Mouse (Mus musculus): ENCODE results near the gene Khdc3.
"Not testable (repeated sequence)": the region's sequence is repeated elsewhere in the genome, so short reads cannot be mapped to it uniquely, and the experiment has no call there.

Khdc3 gene

DNA sequence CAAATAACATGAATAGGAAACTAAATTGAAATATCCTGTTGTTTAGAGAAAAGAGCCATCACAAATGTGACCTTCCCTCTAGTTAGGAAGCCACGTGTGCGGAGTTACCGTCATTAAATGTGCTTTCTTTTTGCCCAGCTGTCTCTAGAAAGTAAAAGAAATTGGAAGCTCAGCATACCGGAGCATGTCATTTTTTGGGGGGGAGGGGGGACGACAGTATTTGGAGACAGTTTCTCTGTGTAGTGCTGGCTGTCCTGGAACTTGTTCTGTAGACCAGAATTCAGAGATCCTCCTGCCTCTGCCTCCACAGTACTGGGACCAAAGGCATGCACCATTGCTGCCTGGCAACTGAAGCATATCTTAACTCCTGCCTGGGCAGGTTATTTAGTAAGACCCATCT lies at the start of gene Khdc3:
Gene Khdc3 (plus strand): TSS at position 301 of the 400 bp plus-strand sequence.
- DNase-seq (ENCODE audit: low spot score in 2 of 2): no peak

DNA sequence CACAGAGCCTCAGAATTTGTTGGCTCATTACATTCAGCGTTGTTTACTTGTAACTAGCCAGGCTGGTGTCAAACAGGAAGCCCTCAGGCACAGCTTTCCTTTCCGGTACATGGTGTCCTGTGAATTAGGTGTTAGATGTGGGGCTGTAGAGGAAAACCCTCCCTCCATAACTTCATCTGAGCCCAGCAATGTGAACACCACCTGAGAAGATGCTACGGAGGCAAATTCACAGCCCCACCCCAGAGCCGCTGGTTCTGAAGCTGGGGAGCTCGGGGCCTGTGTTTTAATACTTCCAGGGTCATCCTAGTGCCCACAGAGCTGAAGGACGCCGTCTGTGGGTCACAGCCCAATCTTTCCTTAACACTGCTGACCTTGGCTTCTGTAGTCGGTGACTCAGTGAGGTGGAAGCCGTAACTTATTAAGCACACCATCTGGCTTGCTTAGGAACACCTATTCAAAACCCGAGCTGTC lies 46.2 kb upstream of the Khdc3 start:
- DNase-seq (ENCODE audit: low spot score in 2 of 2): no peak

DNA sequence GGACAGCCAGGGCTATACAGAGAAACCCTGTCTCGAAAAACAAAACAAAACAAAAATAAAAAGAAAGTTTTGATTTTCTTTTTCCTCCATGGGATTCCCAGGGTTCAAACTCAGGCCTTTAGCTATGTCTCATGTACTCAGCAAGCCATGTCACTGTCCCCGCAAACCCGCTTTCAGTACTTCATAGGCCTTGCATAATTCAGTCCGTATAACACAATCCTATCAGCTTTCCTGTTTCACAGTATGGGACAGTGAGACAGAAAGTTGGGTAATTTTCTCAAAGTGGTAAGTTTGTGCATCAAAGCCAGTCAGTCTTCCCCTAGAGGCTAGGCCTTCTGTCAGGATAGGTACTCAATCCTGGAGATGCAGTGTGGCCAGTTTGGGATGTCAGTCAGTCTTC lies 42.4 kb upstream of the Khdc3 start:
- no peak for DNase-seq (ENCODE audit: low spot score in 2 of 2)

DNA sequence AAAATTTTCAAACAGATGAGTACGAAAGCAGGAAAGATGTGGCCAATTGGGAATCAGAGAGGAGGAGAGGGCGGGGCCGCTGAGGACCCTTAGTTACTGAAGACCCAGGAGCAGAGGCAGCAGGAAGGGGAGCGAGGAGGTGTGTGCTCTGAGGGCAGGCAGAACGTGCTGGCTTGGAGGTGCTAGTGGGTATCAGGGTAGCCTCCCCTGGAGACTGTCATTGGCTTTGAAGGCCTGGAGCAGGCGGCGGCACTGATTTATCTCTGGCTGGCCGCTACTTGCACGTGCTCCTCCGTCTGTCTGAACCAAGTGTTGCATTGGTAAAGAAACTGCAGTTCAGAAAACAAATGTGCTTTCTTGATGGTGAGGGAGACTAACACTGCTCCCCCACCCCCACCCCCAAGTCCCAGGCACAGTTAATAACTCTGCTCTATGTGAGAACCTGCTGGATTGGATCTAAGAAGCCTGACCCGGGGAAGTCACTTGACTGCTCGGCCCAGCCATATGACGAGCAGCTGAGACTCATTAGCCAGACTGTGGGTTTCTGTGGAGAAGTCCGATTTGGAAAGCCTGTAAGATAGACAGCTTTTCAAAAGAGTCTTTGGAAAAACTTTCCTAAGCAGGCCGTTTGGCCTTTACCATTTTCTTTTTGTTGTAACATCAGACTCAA lies 37.9 kb upstream of the Khdc3 start:
- DNase-seq (ENCODE audit: low spot score in 2 of 2): no peak

DNA sequence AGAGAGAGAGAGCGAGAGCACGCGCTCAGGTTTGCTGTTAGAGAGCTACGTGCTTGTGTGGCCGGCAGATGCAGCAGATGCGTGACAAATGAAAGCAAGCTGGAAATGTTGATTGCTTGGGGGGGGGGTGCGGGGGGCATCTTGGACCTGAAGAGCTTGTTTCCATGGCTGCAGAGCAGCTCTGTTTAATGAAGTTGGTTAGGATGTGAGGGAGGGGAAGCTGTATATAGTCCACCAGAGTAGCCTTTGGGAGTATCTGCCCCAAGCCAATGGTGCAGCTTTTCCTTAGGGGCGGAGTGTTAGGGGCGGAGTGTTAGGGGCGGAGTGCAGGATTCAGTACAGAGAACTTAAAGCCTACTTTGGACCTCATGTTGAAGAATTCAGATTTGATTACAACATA lies 34.5 kb upstream of the Khdc3 start:
- DNase-seq (ENCODE audit: low spot score in 2 of 2): no peak

DNA sequence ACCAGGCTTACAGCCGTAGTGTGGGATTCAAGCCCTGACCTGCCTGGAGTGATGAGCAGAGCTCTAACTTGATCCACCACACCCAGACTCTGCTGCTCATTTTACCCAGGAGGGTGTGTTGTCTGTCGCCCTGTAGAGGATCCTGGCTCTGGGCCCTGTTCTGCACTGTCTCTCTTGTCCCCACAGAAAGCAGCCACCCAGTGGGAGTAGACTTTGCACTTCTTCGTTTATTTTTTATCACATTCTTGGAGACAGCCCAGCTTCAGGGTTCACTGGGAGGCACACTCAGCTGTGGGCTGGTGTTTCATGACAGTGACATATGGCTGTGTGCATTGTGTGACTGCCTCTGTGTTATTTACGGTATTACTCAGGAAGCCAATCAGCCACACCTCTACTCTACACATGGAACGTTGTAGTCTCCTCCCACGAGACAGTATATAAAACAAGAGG lies 33.4 kb upstream of the Khdc3 start:
- DNase-seq (ENCODE audit: low spot score in 2 of 2): peak; percentile 15 to 26

DNA sequence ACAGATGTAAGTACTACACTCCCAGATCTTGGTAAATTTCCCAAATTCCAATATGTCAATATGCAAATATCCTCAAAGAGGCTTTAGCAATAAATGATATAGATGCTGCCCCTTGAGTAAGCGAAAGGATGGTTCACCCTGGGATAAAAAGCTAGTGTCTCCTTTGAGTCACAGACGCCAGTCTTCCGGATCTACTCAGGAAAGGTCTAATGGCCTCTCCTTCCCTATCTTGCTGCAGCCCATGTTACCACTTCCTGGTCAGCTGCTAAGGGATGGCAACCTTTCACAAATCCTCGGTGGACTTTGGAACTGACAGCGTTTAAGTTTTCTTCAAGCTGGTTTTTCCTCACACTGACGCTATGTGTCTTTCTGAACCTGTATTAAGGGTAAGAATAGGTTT lies 32.9 kb upstream of the Khdc3 start:
- DNase-seq (ENCODE audit: low spot score in 2 of 2): no peak

DNA sequence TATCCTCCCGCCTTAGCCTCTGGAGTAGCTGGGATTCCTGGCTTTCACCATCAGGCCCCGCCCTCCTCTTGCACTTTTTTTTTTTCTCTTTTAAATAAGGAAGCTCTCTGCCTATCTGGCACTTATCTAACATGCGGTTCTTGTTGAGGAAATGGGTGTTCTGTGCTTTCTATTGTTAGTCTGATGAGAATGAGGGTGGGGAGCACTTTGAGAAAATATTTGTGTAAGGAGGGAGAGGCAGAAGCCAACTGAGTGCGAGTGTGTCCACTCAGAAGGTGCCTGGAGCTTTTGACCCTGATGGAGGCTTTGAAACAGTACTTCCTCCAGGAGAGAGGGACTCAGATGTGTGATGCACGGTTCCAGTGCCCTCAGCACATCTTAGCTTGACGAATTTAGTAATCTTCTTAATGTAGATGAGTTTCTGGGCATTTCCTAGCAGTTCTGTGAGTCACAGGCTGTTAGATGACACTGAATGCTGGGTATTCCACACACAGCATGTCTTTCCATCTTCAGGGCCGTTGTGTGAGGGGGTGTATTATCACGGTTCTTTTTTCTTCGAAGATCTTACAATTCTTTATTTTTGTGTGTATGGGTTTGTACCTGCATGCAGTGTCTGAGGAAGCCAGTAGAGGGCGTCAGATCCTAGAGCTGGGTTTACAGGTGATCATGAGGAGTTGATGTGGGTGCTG lies 30.5 kb upstream of the Khdc3 start:
- no peak for DNase-seq (ENCODE audit: low spot score in 2 of 2)

DNA sequence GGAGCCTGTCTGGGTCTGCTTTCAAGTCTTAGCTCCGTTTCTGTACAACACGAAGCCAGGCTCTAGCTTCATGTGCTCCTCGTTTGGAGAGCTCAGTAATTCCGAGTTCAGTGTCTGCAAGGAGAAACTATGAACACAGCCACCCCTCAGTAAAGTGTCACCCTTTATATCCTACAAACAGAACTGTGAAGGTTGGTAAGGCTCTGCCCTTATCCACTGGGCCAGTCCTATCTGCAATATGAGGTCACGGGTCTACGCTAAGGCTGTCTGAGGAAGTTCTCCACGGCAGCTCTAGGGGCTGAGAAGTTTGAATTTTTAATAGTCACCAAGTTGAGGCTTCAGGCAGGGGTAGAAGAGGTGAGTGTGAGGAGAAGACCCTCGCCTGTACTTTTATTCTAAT lies 29.2 kb upstream of the Khdc3 start:
- DNase-seq (ENCODE audit: low spot score in 2 of 2): no peak

DNA sequence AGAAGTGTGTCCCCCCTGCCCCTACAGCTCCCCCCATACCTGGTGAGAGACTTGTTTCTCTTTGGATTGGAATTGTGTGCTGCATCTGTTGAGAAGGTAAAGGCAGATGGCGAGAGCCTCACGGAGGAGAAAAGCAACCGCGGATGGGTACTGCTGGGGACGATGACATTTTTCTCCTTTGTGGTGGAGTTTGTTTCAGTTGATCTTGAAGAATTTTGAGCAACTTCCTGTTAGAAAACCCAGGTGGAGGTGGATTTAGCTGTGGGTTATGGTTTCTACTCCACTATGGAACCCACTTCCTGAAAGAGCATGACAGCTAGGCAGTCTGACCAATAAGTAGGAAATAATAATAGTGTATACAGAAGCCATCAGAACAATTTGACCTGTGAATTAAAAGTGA lies 28.5 kb upstream of the Khdc3 start:
- DNase-seq (ENCODE audit: low spot score in 2 of 2): no peak

DNA sequence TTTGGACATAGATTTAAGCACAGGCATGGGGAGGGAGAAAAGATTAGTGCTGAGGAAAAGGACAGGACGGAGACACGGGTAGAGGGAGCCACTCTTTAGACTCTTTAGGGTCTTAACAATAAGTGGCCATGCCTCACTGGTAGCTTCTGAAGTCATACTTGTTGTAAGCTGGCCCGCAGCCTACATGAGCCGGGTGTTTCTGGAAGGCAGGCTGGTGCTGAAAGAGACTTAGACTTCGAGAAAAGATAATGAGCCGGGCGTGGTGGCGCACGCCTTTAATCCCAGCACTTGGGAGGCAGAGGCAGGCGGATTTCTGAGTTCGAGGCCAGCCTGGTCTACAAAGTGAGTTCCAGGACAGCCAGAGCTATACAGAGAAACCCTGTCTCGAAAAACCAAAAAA lies 22.3 kb upstream of the Khdc3 start:
- not testable (repeated sequence) for DNase-seq (ENCODE audit: low spot score in 2 of 2)

DNA sequence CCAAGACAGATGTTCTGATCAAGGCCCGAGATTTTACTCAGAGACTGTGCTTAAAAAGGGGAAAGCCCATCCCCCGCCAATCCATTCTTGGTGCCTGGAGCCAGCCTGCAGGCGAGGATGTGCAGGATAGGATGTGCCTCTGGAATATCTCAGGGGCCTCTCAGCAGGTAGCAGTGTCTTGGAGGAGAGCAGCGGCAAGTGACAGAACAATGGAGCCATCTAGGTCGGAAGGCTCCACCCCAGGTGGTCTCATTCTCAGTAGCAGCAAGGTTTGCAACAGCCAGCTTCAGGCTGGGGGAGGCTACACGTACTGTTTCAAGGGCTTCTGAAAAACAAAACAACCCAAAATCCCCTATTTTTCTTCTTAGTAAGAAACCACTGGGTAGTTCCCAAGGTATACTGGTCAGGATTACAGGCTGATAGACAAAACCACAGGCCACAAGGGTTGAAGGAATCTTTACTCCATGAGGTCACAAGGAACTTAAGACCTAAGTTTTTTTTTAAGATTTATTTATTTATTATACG lies 21.8 kb upstream of the Khdc3 start:
- DNase-seq (ENCODE audit: low spot score in 2 of 2): no peak

DNA sequence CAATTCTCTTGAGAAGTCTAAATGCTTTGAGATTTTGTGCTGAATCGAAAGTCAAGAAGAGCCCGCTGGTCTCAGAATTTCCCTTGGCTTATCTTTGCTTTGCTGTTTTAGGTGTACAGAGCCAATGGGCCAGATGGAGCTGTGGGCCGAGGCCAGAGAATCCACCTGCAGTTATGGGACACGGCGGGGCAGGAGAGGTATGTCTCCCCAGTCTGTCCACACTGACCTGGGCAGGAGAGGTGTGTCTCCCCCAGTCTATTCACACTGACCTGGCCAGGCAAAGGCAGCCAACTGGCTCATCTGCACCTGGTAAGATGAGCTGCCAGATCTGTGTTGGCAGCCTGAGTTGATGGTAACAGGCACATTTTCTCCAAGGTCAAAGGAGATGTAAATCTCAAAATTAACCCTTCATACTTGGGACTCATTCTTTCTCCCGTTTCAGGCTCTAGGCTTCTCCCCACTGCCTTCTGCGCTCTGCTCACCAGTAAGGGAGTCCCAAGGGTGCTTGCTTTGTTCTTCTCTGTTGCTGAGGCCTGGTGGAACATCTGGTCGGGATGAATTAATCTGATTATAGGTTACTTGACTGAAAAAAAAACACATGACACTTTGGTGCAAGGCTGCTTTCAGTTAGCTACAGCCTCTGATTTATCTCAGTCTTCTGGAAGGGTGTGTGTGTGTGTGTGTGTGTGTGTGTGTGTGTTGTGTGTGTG lies 19.2 kb upstream of the Khdc3 start:
- DNase-seq (ENCODE audit: low spot score in 2 of 2): no peak

DNA sequence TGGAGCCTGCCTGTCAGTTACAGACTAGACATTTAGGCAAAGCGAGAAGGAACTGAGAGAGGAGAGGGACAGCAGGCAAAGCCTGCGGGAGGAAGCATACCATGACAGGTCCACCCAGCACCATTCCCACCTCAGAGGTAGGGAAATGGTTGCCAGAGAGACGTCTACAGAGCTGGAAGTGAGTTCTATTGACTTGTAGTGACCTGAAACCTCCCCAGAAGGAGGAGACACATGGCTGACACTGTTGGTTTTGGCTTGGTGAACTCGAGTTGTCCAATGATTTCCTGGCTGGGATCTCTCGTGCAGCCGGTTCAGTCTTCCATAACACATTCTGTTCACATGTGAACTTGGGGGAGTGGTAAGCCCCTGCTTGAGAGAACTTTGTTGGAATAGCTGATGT lies 17.7 kb upstream of the Khdc3 start:
- DNase-seq (ENCODE audit: low spot score in 2 of 2): no peak

DNA sequence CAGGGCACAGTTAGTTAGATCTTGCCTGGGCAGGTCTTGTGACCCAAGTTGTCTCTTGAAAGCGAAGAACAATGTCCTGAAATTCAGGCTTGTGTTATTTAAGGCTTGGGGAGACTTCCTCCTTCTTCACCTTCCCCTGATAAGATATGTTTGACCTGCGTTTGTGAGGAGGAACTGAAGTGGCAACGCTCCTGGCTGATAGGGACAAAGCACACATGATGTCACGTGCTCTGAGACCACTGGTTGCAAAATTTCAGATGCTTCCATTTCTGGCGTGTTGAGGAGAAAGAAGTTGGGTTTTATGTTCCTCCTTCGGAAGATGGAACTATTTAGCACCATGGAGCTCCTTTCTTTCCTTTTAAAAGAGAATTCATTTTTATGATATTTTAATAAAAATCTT lies 15.8 kb upstream of the Khdc3 start:
- no peak for DNase-seq (ENCODE audit: low spot score in 2 of 2)

DNA sequence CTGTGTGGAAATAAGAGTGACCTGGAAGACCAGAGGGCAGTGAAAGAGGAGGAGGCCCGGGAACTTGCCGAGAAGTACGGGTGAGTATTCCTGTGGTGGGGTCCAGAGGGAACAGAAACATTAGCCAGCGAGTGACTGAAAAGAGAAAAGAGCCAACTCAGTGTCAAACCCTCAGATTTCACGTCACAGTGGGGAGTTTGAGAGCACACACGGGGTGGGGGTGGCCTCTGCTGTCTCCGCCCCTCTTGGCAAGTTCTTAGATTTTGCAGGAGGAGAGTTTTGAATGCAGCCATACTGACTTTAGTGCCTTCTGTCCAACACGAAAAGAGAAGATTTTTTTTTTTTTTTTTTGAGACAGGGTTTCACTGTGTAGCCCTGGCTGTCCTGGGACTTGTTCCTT lies 14.5 kb upstream of the Khdc3 start:
- no peak for DNase-seq (ENCODE audit: low spot score in 2 of 2)

DNA sequence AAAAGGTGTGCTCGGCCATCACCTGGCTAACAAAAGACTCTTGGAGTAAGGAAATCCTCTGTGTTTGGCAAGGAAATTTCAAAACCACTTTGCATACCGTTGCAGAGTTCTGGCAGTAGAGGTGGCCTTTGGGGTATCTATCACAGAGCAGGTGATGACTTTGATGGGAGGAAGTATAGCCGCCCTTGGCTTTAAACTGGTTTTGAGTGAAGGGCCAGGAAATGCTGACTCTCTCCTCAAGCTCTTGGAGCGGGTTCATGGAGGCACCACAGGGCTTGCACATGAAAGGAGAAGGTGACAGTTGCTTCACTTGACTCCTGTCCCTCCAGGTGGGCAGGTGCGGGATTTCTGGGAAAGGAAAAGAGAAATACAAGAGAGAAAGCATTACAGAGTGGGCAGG lies 14.1 kb upstream of the Khdc3 start:
- DNase-seq (ENCODE audit: low spot score in 2 of 2): no peak

DNA sequence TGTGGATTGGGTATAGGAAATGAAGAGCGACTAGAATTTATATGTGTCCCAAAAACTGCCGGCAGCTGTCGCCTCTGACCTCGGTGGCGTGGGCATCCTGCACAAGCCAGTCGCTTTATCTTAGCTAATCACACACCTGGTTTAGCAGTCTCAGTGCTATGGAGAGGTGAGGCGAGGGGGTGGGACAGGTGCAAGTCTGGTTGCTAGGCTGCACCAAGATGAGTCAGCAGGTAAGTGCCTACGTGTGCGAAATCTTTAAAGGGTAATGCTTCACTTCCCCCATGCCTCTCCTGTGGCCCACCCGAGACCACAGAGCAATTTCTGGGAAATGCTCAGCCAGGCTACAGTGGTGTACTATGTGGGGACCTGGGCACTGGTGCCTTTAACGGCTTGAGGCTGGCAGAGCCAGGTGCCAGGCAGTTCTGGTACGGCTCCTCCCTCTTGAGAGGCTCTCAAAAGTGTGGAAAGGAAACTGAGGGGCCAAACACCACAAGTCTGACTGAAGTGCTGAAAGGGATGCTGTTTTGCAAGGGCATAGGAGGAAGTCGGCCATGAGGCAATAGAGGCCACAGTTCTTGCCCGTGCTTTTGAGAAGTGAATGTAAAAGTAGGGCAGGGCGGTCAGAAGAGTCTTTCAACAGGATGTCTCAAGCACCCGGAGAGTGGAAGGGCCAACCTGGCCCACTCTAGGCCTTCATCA lies 12.3 kb upstream of the Khdc3 start:
- no peak for DNase-seq (ENCODE audit: low spot score in 2 of 2)

DNA sequence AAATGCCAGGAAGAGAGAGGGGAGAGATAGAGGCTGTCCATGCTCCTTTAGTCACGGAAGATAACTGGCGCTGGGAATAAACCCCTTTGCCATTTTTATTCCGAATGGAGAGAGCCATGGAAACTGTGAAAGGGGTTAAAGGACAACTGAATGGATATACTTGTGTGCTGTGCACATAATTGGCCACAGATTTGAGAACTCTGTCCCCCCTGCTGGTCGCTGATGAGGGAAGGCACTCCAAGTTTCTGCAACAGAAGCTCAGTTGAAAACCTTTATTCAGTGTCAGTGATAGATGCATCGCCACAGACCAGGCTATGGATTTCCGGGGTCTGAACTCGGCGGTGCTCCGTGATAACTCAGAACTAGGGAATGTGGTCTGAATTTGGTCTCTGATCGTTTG lies 11.5 kb upstream of the Khdc3 start:
- DNase-seq (ENCODE audit: low spot score in 2 of 2): no peak

DNA sequence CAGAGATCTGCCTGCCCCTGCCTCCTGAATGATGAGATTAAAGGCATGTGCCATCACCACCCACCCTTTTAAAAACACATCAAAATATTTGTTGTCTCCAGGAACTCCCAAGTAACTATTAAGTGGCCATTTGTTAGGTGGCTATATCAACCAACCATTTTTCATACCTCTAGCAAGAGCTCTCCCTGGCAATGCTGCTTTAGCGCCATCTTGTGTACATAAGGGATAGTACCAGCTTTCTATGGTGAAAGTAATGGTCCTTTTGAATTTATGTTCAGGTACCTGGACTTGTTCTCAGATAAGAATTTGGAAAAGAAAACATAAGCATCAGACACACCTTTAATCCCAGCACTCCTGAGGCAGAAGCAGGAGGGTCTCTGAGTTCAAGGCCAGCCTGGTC lies 9.9 kb upstream of the Khdc3 start:
- DNase-seq (ENCODE audit: low spot score in 2 of 2): no peak

DNA sequence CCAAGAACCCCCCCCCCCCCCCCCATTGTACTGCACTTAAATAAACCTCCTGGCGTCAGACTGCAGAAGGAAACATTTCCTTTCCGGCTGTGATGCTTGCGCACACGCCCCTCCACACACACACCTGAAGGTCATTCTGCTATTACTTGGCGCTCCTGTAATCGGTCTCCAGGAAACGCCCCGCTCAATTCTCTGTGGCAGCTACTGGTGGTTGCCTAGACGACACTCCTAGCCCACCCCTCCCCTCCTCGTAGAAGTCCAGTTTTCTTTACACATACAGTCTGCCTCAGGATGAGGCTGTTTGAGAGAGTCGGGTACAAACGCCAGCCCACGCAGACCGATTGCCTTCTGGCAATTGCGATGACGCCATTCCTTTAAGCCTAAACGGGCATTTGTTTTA lies 7.1 kb upstream of the Khdc3 start:
- DNase-seq (ENCODE audit: low spot score in 2 of 2): no peak

DNA sequence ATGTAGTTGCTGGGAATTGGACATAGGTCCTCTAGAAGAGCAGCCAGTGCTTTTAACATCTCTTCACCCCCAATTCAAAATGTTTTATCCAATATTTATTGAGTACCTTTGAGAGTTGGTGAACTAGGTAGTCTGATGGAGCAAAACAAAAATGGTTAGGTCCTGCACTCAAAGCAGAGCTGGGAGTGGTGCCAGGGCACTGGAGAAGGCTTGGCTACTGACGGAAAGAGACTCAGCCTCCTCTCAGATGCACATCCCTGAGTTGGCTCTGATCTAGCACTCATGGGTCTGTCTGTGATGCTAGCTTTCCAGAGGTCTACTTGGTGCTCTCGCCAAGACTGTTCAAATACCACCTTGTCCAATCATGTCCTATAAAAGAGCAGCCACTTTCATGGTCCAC lies 3.7 kb upstream of the Khdc3 start:
- DNase-seq (ENCODE audit: low spot score in 2 of 2): no peak

Measured in frontal cortex, postnatal 25 days (tissue).